Mouse (Mus musculus): ENCODE measurements around the gene Gpx3.

Gpx3 gene

DNA sequence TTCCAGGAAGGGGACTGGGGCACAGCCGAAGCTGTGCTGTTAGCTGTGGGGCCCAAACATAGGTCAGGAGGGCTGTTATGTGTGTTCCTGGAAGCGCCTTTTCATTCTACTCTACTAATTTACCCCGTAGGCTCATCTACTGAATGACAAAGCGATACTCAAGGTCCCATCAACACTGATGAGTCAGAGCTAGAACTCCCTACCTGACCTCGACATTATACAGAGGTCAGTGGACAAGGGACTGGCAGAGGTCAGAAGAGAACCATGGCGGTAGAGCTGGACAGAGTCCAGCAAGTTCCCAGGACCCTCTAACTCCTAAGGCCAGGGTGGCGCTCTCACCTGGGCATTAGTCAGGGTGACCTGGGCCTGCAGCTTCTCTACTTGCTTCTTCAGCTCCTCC, 15.2 kb downstream of the Gpx3 start:
- no peak for DNase-seq

DNA sequence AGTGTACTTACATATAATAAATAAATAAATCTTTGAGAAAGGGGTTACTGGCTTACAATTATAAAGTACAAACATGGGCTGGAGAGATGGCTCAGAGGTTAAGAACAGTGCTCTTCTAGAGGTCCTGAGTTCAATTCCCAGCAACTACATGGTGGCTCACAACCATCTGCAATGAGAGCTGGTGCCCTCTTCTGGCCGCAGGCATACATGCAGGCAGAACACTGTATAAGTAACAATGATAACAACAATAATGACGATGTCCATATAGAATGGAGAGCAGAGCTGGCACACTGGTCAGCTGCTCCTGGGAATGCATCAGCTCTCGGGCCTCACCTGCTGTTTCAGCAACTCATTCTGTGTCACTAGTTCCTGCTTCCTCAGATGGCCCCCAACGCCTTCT, 16.0 kb downstream of the Gpx3 start:
- DNase-seq = peak; percentile 50

GRCm38 (mm10) chr11:54920127-54920972, 18.1 kb downstream of the Gpx3 start:
- DNase-seq = no peak

DNA sequence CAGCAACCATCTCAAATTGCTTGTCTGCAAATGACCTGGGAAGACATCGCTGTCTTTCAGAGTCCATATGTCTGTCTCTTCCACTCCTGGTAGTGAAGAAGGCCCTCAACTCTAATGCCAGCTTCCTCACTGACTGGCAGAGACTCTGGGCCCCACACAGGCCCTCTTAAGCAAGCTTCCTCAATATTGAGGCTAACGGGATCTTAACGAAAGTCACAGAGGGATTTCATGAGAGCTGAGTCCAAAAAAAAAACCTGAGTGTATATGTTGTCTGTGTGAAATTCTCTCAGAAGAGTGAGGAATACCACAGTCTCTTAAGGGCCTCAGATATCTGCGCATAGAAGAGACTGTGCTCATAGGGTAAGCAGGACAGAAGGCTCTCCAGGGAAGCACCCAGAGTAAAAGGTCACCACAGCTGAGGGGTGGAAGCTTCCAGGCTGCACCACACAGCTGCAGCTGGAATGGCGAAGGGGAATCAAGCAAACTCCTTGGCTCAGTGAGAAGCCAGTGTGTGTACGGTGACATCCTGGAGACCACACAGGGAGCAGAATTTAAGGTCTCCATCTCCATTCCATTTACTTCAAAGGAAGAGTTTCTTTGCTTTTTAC, 18.8 kb downstream of the Gpx3 start:
- DNase-seq = no peak

- DNase-seq = no peak
These were observed 19.5 kb downstream of the Gpx3 start for GRCm38 (mm10) chr11:54921798-54922197.

DNA sequence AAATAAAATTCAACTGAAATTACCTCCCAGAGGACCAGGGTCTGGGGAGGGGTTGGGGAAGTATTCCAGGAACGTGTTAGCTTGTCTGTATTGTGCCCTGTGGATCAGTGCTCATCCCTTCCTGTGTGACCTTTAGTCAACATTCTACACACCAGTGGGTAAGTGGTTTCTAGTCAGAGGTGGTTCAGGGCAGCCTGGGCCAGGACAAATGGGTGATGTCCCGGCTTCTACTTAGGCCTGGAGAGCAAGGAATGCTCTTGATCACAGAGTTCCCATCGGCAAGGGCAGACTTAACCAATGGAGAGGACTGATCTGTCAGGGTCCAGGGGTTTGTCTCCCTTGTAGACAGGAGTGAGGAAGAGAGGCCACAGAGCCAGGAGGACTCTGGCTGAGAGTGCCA, 20.2 kb downstream of the Gpx3 start:
- DNase-seq = no peak

DNA sequence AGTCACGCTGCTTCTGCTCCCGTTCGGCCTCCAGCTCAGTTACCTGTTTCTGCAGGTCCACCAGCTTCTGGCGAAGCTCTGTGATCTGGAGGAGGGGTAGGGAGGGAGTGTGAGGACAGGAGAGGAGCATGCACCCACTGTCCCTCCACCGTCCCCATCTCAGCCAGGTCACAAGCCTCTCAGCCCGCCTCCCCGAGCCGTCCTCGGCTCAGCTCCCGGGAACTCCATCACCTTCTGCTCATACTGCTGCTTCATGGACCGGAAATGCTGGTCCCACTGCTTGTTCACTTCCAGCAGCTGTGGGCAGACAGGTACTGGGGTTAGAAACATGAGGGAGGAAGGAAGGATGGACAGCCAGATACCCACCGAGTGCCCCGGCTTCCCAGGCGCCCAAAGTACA, 21.9 kb downstream of the Gpx3 start:
- no peak for DNase-seq

GRCm38 (mm10) chr11:54927346-54928140, 25.3 kb downstream of the Gpx3 start:
- DNase-seq = peak; percentile 80

- DNase-seq = no peak
These were observed 26.0 kb downstream of the Gpx3 start for GRCm38 (mm10) chr11:54928219-54928618.

DNA sequence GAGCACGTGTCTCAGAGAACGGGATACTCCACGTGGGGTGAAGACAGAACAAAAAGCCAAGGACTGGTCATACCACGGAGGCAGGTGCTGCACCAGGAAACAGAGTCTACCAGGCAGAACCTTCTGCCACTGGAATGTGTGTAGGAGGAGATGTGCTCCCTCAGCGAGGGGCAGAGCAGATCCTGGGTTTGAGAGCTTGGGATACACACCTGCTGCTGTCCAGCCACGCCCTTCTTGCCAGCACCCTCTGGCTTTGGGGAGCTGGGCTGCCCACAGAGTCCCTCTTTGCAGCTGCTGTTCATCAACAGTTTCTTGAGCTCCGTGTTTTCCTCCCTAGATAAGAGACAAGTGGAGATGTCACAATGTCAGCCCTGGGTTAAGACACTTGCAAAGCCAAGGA, 26.6 kb downstream of the Gpx3 start:
- DNase-seq = no peak

DNA sequence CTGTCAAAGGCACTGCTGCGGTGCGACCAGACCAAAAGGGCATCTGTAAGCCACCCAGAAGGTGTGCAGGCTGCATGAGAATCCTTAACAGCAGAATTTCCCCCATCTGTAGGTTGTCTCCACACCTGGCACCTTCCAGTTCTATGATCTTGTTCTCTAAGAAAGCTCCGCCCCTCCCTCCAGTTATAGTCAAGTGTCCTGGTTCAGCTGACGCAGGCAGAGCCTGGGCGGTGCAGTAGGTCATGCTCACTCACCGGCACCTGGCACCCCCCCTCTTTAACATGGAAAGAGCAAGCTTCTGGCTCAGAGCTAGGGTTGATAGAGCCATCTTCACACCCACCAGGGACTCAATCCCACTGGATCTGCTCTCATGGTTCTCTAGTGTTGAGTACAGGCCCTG, 27.0 kb downstream of the Gpx3 start:
- no peak for DNase-seq

GRCm38 (mm10) chr11:54929744-54930143, 27.5 kb downstream of the Gpx3 start:
- DNase-seq = no peak

DNA sequence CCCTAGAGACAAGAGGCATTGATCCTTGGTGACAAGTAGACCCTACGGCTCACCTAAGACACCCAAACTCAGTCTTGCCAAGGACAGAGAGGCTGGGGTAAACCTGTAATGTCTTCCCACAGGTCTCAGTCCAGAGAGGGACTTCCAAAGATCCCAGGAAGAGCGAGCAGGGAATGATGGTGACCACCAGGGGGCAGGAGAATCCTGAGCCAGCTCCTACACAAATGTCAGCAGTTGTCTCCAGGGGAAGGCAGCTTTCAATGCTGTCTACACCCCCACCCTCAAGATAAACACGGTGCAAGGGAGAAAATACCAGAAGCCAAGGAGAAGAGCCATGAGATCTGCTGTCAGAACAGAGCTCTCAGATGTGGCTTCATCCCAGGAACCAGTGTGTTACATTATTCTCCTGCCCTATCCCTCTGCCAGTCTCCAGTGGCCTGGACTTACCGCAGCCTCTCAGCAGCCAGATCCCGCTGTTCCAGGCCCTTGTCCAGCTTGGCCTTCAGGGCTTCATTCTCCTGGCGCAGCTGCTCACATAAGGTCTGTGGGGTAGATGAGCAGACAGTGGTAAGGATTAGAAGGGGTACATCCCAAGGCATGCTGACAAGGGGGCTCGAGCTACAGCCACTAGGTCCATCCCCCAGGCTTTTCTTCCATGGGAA, 28.2 kb downstream of the Gpx3 start:
- DNase-seq = peak; percentile 58

- peak; percentile 86 for DNase-seq
These were observed 29.3 kb downstream of the Gpx3 start for GRCm38 (mm10) chr11:54931405-54932093.

GRCm38 (mm10) chr11:54932540-54932939, 30.3 kb downstream of the Gpx3 start:
- no peak for DNase-seq

DNA sequence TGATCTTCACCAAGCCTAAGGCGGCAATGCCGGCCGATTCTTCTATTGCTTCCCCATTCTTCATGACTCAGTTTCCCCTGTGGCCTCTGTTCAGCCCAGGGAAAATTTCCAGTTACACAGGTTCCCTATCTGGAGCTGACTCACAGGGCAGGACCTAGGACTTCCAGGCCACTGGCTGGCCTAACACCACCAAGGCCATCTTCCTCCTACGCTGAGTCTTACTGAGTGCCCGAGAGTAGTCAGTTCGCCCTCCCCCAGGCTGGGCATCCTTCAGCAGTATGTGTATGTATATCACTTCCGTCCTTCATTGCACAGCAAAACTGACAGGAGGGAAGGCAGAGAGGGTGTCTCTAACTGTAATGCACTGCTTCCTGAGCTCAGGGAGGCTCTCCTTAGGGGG, 31.9 kb downstream of the Gpx3 start:
- DNase-seq = no peak

DNA sequence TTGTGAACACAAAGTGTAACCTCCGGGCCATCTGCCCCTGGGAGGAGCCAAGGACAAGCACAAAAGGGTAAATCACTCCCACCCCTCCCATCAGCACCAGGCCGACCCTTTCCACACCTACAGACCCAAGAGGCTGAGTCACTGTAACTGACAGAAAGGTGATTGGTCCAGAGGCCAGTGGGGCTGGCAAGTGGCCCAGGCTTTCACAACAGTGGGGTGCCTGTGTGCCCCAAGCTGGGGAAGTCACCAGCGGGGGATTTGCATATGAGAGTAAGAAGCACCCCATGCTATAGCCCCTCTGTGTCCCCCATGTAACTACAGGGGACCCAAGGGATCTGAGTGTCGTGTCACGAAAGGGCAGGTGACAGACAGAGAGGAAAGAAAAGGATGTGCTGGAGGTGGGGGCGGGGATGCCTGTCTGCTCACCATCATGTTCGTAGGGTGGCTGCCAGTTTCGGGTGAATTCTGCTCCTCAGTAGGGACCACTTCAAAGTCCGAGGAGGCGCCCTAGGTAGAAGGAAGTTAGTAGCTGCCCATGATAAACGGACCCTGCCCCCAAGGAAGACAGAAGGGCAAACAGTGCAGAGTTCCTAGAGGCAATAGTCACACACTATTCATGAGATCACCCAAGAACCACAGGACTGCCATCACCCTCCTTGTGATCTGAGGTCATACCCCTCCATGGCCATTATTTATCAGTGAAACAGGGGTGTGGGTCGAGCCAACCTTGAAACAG, 34.0 kb downstream of the Gpx3 start:
- peak; percentile 45 for DNase-seq

GRCm38 (mm10) chr11:54936771-54937140, 34.5 kb downstream of the Gpx3 start:
- no peak for DNase-seq

- no peak for DNase-seq
These were observed 37.2 kb downstream of the Gpx3 start for GRCm38 (mm10) chr11:54939501-54939900.

GRCm38 (mm10) chr11:54940056-54940455, 37.8 kb downstream of the Gpx3 start:
- no peak for DNase-seq

DNA sequence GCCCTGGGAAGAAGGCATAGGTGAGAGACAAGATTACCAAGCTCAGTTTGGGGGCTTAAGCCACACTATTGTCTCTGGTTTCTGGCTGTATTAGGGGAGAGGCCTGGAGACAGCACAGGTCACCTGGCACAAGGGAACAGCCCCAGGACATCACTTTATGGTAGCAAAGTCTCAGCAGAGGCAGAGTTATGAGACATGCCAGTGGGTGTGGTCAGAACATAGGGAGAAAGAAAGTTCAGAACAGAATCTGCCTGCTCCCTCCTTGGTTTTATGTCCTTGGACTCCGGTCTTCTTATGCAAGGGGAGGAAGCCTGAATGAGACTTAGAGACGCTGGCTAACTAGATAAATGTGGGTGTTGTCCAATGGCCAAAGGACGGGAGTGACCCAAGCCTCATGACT, 42.4 kb downstream of the Gpx3 start:
- DNase-seq = no peak

GRCm38 (mm10) chr11:54949717-54950116, 47.5 kb downstream of the Gpx3 start:
- no peak for DNase-seq

All from thymus, postnatal 4 days (tissue).